Mouse (Mus musculus) small intestine, adult 2 months (tissue): ENCODE data around the gene Kcnip1. TPM values are rescaled to one million over a fixed set of nuclear protein-coding genes. Genes with fewer than 3 reads are reported as not detected.

Source experiments
- H3K27ac ChIP-seq: fragments of 200-500 bp; 2 replicates; pipeline ENCODE4 v1.5.1; 2012; ENCODE audit warnings: low read depth, low read length, control low read depth, inconsistent platforms; ENCODE audit not compliant: insufficient read depth
- H3K27me3 ChIP-seq: fragments of 200-500 bp; 2 replicates; pipeline ENCODE4 v1.6.1; 2012; ENCODE audit warnings: mild to moderate bottlenecking, moderate library complexity, low read length, inconsistent platforms; ENCODE audit not compliant: control insufficient read depth, insufficient read depth
- H3K36me3 ChIP-seq: fragments of 200-500 bp; 2 replicates; pipeline ENCODE4 v1.6.1; 2012; ENCODE audit warnings: mild to moderate bottlenecking, low read length, control low read depth, inconsistent platforms; ENCODE audit not compliant: control insufficient read depth, insufficient read depth
- H3K4me1 ChIP-seq: fragments of 200-500 bp; 2 replicates; pipeline ENCODE4 v1.6.1; 2012; ENCODE audit warnings: low read length, inconsistent platforms, mixed read lengths; ENCODE audit not compliant: control insufficient read depth, insufficient read depth, insufficient read length
- H3K4me3 ChIP-seq: fragments of 200-500 bp; 2 replicates; pipeline ENCODE4 v1.5.1; 2012; ENCODE audit warnings: low read depth, mild to moderate bottlenecking, control low read depth, inconsistent platforms, low read length, moderate library complexity
- CTCF ChIP-seq: fragments of 200-500 bp; IDR thresholded peaks from 2 replicates; pipeline ENCODE4 v1.5.1; 2012; ENCODE audit warnings: low read depth, mild to moderate bottlenecking, control low read depth, inconsistent platforms, low read length, moderate library complexity, mixed read lengths; ENCODE audit not compliant: insufficient replicate concordance, insufficient read length; ENCODE audit errors: extremely low read depth
- POLR2A ChIP-seq: fragments of 200-500 bp; IDR thresholded peaks from 2 replicates; pipeline ENCODE4 v1.6.1; 2012; ENCODE audit warnings: low read depth, mild to moderate bottlenecking, control low read depth, inconsistent platforms, low read length, moderate library complexity
- WGBS: fragments of 180-500 bp; shearing (Covaris S2); methylation state at CpG from one replicate; pipeline ENCODE4 v1.1.7; 2018; 5-methylcytosine and 5-hydroxymethylcytosine counted together
- polyA plus RNA-seq: library from polyadenylated mRNA; depleted of rRNA; stranded (reverse); fragments of >200 nt; gene quantifications from 2 replicates; pipeline ENCODE4 v1.2.3, GENCODE M21; 2012

The Kcnip1 gene
- polyA plus RNA-seq, 1 experiment: 0.08 TPM

DNA sequence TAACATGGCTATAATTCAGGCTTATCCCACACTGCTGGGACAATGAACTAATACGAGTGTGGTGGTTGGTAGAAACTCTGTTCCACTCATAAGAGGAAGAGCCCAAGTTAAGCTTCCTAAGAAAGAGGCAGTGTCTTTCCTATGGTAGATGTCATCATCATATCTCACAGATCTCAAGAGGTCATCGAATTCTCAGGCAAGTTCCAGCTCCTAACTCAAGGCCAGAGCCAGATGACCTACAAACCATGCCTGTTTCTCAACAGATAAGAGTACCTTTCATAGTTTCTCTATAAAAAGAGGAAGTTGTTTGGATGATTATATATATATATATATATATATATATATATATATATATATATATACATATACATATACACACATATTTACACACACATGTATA lies 6.4 kb downstream of the Kcnip1 start:
- H3K4me3 ChIP-seq: no peak overlapping the region
- TF ChIP-seq CTCF (no peak), POLR2A (no peak)
- no peak overlapping the region for H3K27ac ChIP-seq
- 76% methylated on average over 2 of the region's 2 CpGs for WGBS
- no peaks in the 10 kb centered on the region for H3K36me3 ChIP-seq
- no peaks in the 10 kb centered on the region for H3K4me1 ChIP-seq
- H3K27me3 ChIP-seq: no peaks in the 10 kb centered on the region

DNA sequence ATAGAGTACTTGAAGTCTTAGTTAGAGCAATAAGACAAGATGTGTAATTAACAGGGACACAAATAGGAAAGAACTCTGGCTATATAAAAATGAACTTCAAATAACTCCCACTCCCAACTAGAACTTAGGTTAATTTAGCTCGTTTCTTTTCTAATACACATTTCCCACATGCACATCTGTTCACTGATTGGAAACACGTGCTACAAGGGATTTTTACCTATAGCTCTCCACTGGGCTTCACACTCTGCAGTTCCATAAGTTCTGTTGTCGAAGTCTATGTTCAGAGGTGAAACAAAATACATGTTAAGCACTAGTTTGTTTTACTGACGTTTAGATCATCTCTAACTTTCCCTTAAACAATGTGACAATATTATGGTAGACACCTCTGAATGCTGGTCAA lies 12.8 kb downstream of the Kcnip1 start:
- TF ChIP-seq POLR2A (no peak), CTCF (no peak)
- Histone ChIP-seq H3K27ac (no peak overlapping the region), H3K4me3 (no peak overlapping the region), H3K4me1 (no peaks in the 10 kb centered on the region), H3K27me3 (no peaks in the 10 kb centered on the region), H3K36me3 (no peaks in the 10 kb centered on the region)
- WGBS: 74% methylated on average over 4 of the region's 4 CpGs

DNA sequence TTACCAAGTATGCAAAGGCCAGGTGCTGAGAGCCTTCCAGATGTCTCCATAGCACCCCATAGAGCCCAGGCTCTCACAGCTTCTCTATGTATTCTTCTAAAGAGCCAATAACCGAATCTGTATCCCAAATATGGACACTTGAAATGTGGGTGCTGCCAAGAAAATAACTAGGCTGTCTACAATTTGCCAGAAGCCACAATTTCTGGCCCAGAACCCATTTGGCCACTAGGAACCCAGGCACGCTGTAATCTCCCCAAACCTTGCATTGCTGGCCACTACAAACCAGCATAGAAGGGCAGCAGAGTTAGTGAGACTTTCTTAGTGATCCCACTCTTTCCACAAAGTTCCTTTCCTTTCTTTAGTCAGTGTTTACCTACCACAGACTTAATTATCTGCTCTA lies 17.8 kb downstream of the Kcnip1 start:
- TF ChIP-seq POLR2A: no peak
- TF ChIP-seq CTCF: no peak
- 81% methylated on average over 2 of the region's 2 CpGs for WGBS
- no peak overlapping the region for H3K4me3 ChIP-seq
- no peaks in the 10 kb centered on the region for H3K4me1 ChIP-seq
- H3K36me3 ChIP-seq: no peaks in the 10 kb centered on the region
- H3K27me3 ChIP-seq: no peaks in the 10 kb centered on the region
- H3K27ac ChIP-seq: no peak overlapping the region

DNA sequence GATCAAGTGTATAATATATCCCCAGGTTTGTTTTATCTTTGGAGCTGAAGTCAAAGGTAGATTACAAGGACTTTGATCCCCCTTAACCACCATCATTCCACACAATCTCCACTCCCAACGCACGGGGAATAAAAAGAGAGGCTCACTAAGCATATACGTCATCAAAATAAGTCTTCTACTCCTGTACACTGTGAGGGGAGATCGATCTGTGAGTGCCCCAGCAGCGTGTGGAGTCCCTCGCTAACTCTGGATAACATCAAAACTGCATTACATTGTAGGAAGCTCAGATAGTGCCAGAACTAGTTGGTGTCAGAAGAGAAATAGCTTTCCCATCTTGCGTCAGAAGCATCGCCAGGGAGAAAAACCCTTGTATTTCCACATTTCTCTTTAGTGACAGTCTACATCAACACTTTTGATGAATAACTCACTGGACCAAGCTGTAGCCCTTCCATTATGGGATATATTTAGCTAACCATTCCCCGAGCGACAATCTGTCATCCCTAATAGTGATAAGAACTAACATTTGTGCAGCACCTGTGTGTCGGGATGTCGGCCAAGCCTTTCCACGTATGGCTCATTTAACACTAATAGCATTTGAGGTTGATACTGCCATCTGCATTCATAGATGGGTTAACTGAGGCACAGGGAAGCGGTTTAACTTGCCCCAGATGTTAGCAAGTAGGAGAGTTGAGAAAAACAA lies 18.5 kb downstream of the Kcnip1 start:
- no peaks in the 10 kb centered on the region for H3K36me3 ChIP-seq
- no peaks in the 10 kb centered on the region for H3K27me3 ChIP-seq
- no peak for TF ChIP-seq POLR2A
- TF ChIP-seq CTCF: no peak
- no peaks in the 10 kb centered on the region for H3K4me1 ChIP-seq
- no peak overlapping the region for H3K4me3 ChIP-seq
- H3K27ac ChIP-seq: no peak overlapping the region
- WGBS: 59% methylated on average over 14 of the region's 14 CpGs

DNA sequence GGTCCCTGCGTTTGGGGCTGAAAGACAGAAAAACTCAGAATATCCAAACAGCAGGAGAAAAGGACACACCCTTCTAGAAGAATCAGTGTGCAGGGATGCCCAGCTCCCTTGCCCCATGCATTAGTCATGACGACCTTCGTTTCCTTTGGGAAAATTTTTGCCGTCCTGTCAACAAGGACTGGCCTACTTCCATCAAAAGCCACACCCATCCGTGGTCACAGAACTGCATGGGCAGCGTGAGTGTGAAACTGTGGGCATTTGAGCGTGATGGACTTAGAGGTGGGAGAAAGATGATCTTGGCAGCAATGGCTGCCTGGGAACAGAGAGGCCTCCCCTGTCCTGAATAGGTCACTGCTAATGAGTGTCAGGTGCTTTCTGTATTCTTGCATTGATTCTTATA lies 20.8 kb downstream of the Kcnip1 start:
- Histone ChIP-seq H3K4me3 (no peak overlapping the region), H3K4me1 (no peaks in the 10 kb centered on the region), H3K36me3 (no peaks in the 10 kb centered on the region), H3K27me3 (no peaks in the 10 kb centered on the region), H3K27ac (no peak overlapping the region)
- 76% methylated on average over 7 of the region's 7 CpGs for WGBS
- no peak for TF ChIP-seq POLR2A
- TF ChIP-seq CTCF: no peak

DNA sequence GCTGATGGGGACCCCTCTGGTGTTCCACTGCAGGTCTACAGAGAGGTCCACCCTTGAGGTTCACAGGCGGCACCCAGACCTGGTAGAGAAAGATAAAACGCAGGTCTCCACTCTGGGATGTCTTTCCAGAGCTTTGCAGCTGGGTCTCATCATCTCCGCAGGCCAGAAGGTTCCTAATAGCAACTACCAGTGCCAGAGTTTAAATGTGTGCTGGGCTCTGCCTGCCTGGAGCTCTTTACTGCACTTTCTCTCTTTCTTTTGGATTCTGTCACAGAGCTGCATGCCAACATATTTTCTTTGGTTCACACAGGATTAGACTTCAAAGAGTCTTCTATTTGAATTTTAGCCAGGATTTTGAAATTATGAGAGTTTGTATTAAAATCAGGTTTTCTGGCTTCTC lies 23.8 kb downstream of the Kcnip1 start:
- WGBS: 75% methylated on average over 3 of the region's 3 CpGs
- Histone ChIP-seq H3K4me3 (no peak overlapping the region), H3K36me3 (no peaks in the 10 kb centered on the region), H3K27ac (no peak overlapping the region), H3K4me1 (no peaks in the 10 kb centered on the region), H3K27me3 (no peaks in the 10 kb centered on the region)
- no peak for TF ChIP-seq CTCF
- no peak for TF ChIP-seq POLR2A

DNA sequence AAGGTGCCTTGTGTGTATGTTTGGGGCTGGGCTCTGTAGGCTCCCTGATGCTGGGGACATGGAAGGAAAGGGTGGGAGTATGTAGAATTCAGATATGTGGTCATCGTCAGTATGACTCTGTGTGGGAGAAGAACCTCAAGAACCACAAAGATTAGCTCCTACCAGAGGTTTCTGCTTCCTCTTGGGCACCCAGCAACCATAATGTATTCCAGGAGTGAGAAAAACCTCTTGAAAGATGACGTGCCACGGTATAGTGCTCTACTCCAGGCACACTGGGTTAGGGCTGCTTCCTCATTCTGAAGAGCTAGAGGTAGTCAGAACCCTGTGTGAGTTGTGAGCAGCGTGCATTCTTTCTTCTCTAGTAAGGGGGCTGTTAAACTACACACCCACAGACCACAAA lies 25.2 kb downstream of the Kcnip1 start:
- Histone ChIP-seq H3K36me3 (no peaks in the 10 kb centered on the region), H3K4me1 (no peaks in the 10 kb centered on the region), H3K27ac (no peak overlapping the region), H3K4me3 (no peak overlapping the region), H3K27me3 (no peaks in the 10 kb centered on the region)
- 64% methylated on average over 4 of the region's 4 CpGs for WGBS
- TF ChIP-seq POLR2A (no peak), CTCF (no peak)

DNA sequence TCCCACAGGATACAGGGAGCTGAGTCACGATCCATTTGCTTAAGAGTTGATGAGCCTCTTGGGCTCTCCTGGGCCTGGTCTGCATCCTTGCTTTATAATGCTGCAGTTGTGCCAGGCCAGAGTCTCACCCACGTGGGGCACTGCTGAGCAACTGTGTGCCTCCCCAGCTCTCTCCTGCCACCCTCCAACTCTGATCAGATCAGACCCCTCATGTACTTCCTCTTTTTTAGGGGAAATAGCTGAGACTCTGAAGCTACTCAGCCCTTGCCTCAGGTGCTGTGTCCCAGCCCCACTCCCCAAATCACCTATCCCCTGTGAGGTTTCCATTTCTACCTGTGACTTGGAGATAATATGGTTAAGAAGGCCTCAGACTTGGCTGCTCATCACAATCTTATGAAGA lies 27.6 kb downstream of the Kcnip1 start:
- Histone ChIP-seq H3K27me3 (no peaks in the 10 kb centered on the region), H3K36me3 (no peaks in the 10 kb centered on the region)

More for the DNA sequence above, 27.6 kb downstream of the Kcnip1 start:
- 49% methylated on average over 2 of the region's 2 CpGs for WGBS
- no peak overlapping the region for H3K4me3 ChIP-seq
- H3K4me1 ChIP-seq: no peaks in the 10 kb centered on the region
- TF ChIP-seq CTCF (no peak), POLR2A (no peak)
- H3K27ac ChIP-seq: no peak overlapping the region
